Mouse (Mus musculus) kidney, adult 2 months (tissue): ENCODE data around the gene Srcin1. TPM values are rescaled to one million over a fixed set of nuclear protein-coding genes. Genes with fewer than 3 reads are reported as not detected.

Experiments
- DNase-seq: peaks from one replicate; pipeline ENCODE4 v3.0.0; 2021
- H3K27ac ChIP-seq: fragments of 200-500 bp; 2 replicates; pipeline ENCODE4 v1.5.1; 2012; ENCODE audit warnings: low read depth, low read length, control low read depth, inconsistent platforms; ENCODE audit not compliant: insufficient read depth
- H3K27me3 ChIP-seq: fragments of 200-500 bp; replicated peaks from 2 replicates; pipeline ENCODE4 v1.6.1; 2012; ENCODE audit warnings: mild to moderate bottlenecking, moderate library complexity, low read length, inconsistent platforms; ENCODE audit not compliant: control insufficient read depth, insufficient read depth
- H3K36me3 ChIP-seq: fragments of 200-500 bp; 2 replicates; pipeline ENCODE4 v1.6.1; 2012; ENCODE audit warnings: mild to moderate bottlenecking, moderate library complexity, low read length, inconsistent platforms; ENCODE audit not compliant: control insufficient read depth, insufficient read depth
- H3K4me1 ChIP-seq: fragments of 200-500 bp; 2 replicates; pipeline ENCODE4 v1.6.1; 2011; ENCODE audit warnings: low read length; ENCODE audit not compliant: control insufficient read depth, insufficient read depth
- H3K4me3 ChIP-seq: fragments of 200-500 bp; 2 replicates; pipeline ENCODE4 v1.5.1; 2011; ENCODE audit warnings: mild to moderate bottlenecking, low read depth, low read length, control low read depth; ENCODE audit not compliant: insufficient read depth
- CTCF ChIP-seq: fragments of 200-500 bp; conservative IDR thresholded peaks from 2 replicates; pipeline ENCODE4 v1.5.1; 2011; ENCODE audit warnings: low read depth, mild to moderate bottlenecking, control low read depth, low read length, moderate library complexity, mixed read lengths; ENCODE audit not compliant: insufficient read depth, insufficient read length
- POLR2A ChIP-seq: fragments of 200-500 bp; IDR thresholded peaks from one replicate; pipeline ENCODE4 v1.6.1; 2011; ENCODE audit warnings: low read depth, low read length, control low read depth
- WGBS: fragments of 180-500 bp; shearing (Covaris S2); methylation state at CpG from one replicate; pipeline ENCODE4 v1.1.7; 2018; 5-methylcytosine and 5-hydroxymethylcytosine counted together
- polyA plus RNA-seq: library from polyadenylated mRNA; depleted of rRNA; stranded (reverse); fragments of >200 nt; gene quantifications from 2 replicates; pipeline ENCODE4 v1.2.3, GENCODE M21; 2012

Gene Srcin1
- polyA plus RNA-seq, 1 experiment, result 13.0 TPM

DNA sequence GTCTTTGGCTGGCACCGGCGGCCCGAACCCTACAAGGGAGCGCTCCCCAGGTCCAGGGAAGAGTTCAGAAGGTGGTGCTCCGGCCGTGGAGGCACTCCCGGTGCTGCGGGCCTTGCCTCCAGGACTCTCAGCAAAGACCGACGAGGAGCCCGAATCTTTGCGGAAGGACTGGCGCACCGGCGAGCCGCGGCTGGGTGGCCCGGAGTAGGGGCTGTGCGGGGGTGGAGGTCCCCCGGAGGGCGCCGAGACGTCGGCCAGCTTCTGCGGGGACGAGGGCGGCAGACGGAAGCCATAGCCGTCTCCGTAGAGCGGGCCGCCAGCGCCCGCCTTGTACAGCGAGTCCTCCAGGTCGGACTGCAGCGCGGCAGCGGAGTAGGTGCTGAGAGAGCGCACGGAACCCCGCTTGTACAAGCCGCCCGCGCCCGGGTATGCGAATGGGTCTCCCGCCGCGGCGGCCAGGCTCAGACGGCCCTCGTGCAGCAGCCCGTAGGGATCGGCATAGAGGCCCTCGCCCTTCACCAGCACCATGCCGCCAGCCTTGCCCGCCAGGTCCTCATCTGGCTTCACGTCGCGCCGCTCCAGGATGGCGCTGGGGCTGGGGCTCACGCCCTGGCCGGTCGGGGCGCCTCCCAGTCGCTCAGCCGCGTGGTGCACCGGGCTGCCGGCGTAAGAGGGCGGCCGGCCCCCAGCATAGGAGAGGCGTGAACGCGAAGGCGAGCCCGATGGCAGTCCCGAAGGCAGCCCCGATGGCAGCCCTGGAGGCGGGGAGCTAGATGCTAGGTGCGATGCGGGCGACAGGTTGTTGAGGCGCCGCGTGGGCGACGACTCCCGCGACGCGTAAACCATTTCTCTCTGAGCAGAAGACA, 41.3 kb downstream of the Srcin1 start:
- H3K36me3 ChIP-seq, result no peaks in the 10 kb centered on the region
- TF ChIP-seq POLR2A (no peak), CTCF (no peak)
- 42% methylated on average over 95 of the region's 95 CpGs for WGBS
- no peak for DNase-seq
- no peaks in the 10 kb centered on the region for H3K27me3 ChIP-seq
- H3K4me1 ChIP-seq, result 0 out of 2 replicates have a peak, but pooled peaks cover 7% of the 10 kb centered on the region
- no peak overlapping the region for H3K4me3 ChIP-seq
- no peak overlapping the region for H3K27ac ChIP-seq

- Histone ChIP-seq H3K27ac (no peak overlapping the region), H3K36me3 (no peaks in the 10 kb centered on the region), H3K4me1 (peaks cover 7% of the 10 kb centered on the region; the same call in 1 of the 2 replicates), H3K4me3 (no peak overlapping the region), H3K27me3 (no peaks in the 10 kb centered on the region)
- 62% methylated on average over 7 of the region's 7 CpGs for WGBS
- TF ChIP-seq POLR2A (no peak), CTCF (no peak)
- no peak for DNase-seq
Observed at GRCm38 (mm10) chr11:97533653-97534052, 42.3 kb downstream of the Srcin1 start.

DNA sequence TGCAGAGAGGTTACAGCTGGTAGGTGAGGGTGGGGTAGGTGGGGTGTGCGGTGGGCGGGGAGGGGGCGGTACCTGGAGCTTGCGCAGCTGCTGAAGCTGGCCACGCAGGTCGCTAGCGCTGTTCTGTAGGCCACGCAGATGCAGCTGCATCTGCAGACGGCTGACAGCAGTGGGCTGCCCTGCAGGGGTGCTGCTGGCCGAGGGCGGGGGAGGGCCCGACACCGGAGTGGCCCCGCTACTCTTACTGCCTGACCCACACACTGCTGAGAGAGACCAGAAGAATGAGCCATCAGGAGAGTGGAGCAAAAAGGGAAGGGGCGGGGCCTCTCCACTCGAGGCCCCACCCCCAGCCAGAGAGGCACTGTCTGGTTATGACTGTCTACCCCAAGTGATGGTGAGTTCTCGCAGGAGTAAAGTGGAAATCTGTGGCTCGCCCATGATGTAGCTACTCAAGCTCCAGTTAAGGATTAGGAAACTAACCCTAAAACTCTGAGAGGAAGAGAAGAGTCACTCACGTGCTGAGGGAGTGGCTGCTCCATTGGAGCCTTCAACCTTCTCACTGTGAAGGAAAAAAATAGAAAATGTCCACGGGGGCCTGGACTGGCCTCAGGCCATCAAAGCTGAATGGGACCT, 42.9 kb downstream of the Srcin1 start:
- H3K36me3 ChIP-seq, result no peaks in the 10 kb centered on the region
- TF ChIP-seq CTCF, result no peak
- TF ChIP-seq POLR2A, result no peak
- 43% methylated on average over 20 of the region's 20 CpGs for WGBS
- no peak overlapping the region for H3K4me3 ChIP-seq
- H3K4me1 ChIP-seq, result peaks cover 7% of the 10 kb centered on the region; the same call in 1 of the 2 replicates
- no peaks in the 10 kb centered on the region for H3K27me3 ChIP-seq
- no peak for DNase-seq
- no peak overlapping the region for H3K27ac ChIP-seq

DNA sequence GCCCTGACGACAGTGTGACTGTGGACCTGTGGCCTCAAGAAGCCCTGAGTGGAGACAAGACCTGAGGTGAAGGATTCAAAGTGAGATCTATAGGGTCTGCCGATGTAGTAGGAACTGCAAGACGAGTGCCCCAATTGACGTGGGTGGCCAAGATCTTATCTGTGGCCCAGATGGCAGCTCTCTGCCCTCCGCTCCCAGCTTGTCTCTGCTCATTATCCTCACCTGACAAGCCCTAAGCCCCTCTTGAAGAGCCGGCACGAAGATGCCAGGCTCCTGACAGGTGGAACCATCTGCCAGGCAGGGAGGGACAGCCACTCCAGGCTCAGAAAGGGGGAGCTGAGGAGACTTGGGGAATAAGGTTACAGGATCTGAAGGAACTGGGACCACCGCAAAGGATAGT, 43.6 kb downstream of the Srcin1 start:
- peaks cover 7% of the 10 kb centered on the region; the same call in 1 of the 2 replicates for H3K4me1 ChIP-seq
- 57% methylated on average over 8 of the region's 8 CpGs for WGBS
- H3K36me3 ChIP-seq, result no peaks in the 10 kb centered on the region
- no peak for DNase-seq
- no peak for TF ChIP-seq CTCF
- TF ChIP-seq POLR2A, result no peak
- no peak overlapping the region for H3K4me3 ChIP-seq
- H3K27me3 ChIP-seq, result no peaks in the 10 kb centered on the region
- no peak overlapping the region for H3K27ac ChIP-seq

DNA sequence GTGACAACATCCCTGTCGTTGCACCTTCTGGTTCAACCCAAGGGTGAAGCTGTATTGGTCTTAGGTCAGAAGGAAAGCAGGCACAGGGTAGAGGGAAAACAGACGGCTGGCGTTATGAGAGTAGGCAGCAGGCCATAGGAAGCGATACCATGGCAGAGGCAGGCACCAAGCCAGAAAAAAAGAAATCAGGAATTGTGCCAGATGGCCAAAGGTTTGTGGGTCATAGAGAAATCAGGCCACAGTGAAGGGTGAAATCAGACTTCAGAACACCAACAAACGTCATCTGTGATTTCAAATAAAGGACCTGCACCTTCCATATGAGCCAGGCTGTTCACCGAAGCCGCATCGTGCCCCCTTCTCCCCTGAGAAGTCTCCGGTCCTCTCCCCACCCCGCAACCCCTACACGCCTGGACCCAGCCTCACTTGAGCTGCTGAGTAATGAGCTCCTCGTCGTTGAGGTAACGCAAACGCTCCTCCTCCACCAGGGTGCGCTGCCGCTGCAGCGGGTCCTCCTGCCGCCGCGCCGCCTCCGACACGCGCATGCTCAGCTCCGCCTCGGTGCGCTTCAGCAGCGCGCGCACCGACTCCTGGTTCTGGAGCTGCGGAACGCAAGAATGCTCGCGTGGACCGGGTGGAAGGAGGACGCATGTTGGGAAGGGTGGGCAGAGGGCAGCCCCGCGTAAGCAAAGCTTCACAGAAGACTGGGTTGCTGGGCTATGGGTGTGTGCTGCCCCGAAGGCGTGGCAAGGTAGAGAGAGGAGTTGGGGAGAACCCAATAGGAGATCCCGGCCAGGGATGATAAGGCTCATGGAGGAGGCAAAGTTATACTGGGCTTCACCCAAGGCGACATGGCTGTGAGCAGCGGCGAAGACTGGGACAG, 44.4 kb downstream of the Srcin1 start:
- DNase-seq, result peak; percentile 89
- Histone ChIP-seq H3K27me3 (no peaks in the 10 kb centered on the region), H3K4me3 (peak overlapping the region; percentile 30), H3K36me3 (no peaks in the 10 kb centered on the region), H3K4me1 (no peaks in the 10 kb centered on the region; the same call in 1 of the 2 replicates), H3K27ac (no peak overlapping the region)
- TF ChIP-seq CTCF (peak; percentile 94), POLR2A (no peak)
- WGBS, result 5% methylated on average over 46 of the region's 46 CpGs

- no peak overlapping the region for H3K27ac ChIP-seq
- WGBS, result 72% methylated on average over 5 of the region's 5 CpGs
- no peak for DNase-seq
- no peaks in the 10 kb centered on the region for H3K36me3 ChIP-seq
- H3K4me3 ChIP-seq, result no peak overlapping the region
- TF ChIP-seq CTCF (no peak), POLR2A (no peak)
- H3K4me1 ChIP-seq, result no peaks in the 10 kb centered on the region; the same call in 1 of the 2 replicates
- H3K27me3 ChIP-seq, result no peaks in the 10 kb centered on the region
Observed at GRCm38 (mm10) chr11:97530961-97531360, 45.0 kb downstream of the Srcin1 start.

DNA sequence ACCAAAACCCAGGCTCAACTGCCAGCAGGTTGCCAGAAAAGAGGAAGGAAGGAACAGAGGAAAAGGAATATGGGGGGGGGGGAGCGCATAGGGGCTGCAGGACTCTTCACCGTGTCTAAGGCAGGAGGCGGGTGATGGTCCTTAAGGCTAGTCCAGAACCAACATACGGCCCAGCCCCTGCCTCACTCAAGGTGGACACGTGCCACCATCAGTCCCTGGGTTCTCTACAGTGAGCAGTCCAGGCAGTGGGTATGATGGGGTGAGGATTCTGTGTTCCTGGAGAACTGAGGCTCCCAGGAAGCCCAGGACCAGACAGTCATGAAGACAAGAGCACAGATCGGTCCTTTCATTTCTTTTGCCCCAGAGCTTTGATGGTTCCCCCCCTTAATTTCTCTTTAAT, 45.9 kb downstream of the Srcin1 start:
- Histone ChIP-seq H3K4me3 (no peak overlapping the region), H3K27me3 (no peaks in the 10 kb centered on the region), H3K36me3 (no peaks in the 10 kb centered on the region), H3K4me1 (no peaks in the 10 kb centered on the region; the same call in 1 of the 2 replicates), H3K27ac (no peak overlapping the region)
- 94% methylated on average over 6 of the region's 6 CpGs for WGBS
- TF ChIP-seq POLR2A (no peak), CTCF (no peak)
- no peak for DNase-seq
